Mouse (Mus musculus) CH12.LX (cell line): ENCODE results near the gene Hsd17b13. TPM values are rescaled to one million over a fixed set of nuclear protein-coding genes. Genes with fewer than 3 reads are reported as not detected.
A peak's percentile ranks its signal among the peaks of the same experiment; 100 is the strongest.

Source experiments
- DNase-seq: peaks from one replicate; pipeline ENCODE4 v3.0.0-alpha.2; 2013; ENCODE audit errors: extremely low read depth
- H3K27ac ChIP-seq: 2 replicates; pipeline ENCODE4 v1.5.1; 2012; ENCODE audit warnings: low read depth, mild to moderate bottlenecking, control low read depth, moderate library complexity; ENCODE audit not compliant: insufficient read depth
- H3K27me3 ChIP-seq: replicated peaks from 2 replicates; pipeline ENCODE3; 2012; ENCODE audit warnings: inconsistent platforms
- H3K36me3 ChIP-seq, 2 experiments: replicated peaks in 1 of 2; 2 replicates each; pipeline versions ENCODE3 to v1.6.1; 2012; ENCODE audit warnings: inconsistent platforms in 1 of 2, low read length in 1 of 2, mild to moderate bottlenecking in 1 of 2, mixed read lengths in 1 of 2, moderate library complexity in 1 of 2; ENCODE audit not compliant: control insufficient read depth in 1 of 2, insufficient read depth in 1 of 2
- H3K4me1 ChIP-seq, 2 experiments: 2 replicates each; pipeline ENCODE4 v1.6.1; 2012; ENCODE audit warnings: inconsistent platforms in 1 of 2, moderate library complexity in 1 of 2; ENCODE audit not compliant: insufficient read depth in 2 of 2, control insufficient read depth in 1 of 2
- H3K4me2 ChIP-seq: 2 replicates; pipeline ENCODE4 v1.6.1; 2012; ENCODE audit warnings: low read depth, mild to moderate bottlenecking, control low read depth; ENCODE audit not compliant: poor library complexity, insufficient read depth, severe bottlenecking
- H3K4me3 ChIP-seq, 3 experiments: fragments of 150-350 bp in 1 of 3; sonication (generic) in 1 of 3; replicated peaks in 1 of 3; 2 replicates each; pipeline versions ENCODE3 to v1.5.1; 2011 to 2012; ENCODE audit warnings: low read depth in 2 of 3, low read length in 2 of 3, mild to moderate bottlenecking in 2 of 3, moderate library complexity in 2 of 3, control low read depth in 1 of 3, improper control_type of control experiment in 1 of 3, inconsistent platforms in 1 of 3, mixed read lengths in 1 of 3; ENCODE audit not compliant: poor library complexity in 1 of 3
- H3K79me2 ChIP-seq: replicated peaks from 2 replicates; pipeline ENCODE4 v1.6.1; 2012; ENCODE audit warnings: mild to moderate bottlenecking, moderate library complexity; ENCODE audit not compliant: control insufficient read depth, poor library complexity, insufficient read depth, severe bottlenecking; ENCODE audit errors: extremely low read depth
- H3K9ac ChIP-seq: 2 replicates; pipeline ENCODE4 v1.6.1; 2012; ENCODE audit warnings: low read depth, mild to moderate bottlenecking, control low read depth, moderate library complexity; ENCODE audit not compliant: insufficient read depth
- H3K9me3 ChIP-seq: replicated peaks from 2 replicates; pipeline ENCODE3; 2012; ENCODE audit warnings: low read length, inconsistent platforms, mixed read lengths
- BHLHE40 ChIP-seq: IDR thresholded peaks from 2 replicates; pipeline ENCODE4 v1.6.1; 2011; ENCODE audit warnings: mild to moderate bottlenecking, low read depth, low read length, improper control_type of control experiment
- CTCF ChIP-seq, 2 experiments: IDR thresholded peaks in 1 of 2; conservative IDR thresholded peaks in 1 of 2; 2 replicates each; pipeline ENCODE4 v1.5.1; 2011 to 2012; ENCODE audit warnings: low read depth in 2 of 2, low read length in 2 of 2, improper control_type of control experiment in 1 of 2, inconsistent platforms in 1 of 2, mild to moderate bottlenecking in 1 of 2, moderate library complexity in 1 of 2
- ELF1 ChIP-seq: IDR thresholded peaks from 2 replicates; pipeline ENCODE4 v1.6.1; 2014; ENCODE audit warnings: low read depth, mild to moderate bottlenecking, inconsistent platforms, low read length, improper control_type of control experiment
- EP300 ChIP-seq: IDR thresholded peaks from 2 replicates; pipeline ENCODE4 v1.6.1; 2011; ENCODE audit warnings: low read length, improper control_type of control experiment
- HCFC1 ChIP-seq: IDR thresholded peaks from 2 replicates; pipeline ENCODE4 v1.6.1; 2012; ENCODE audit warnings: low read depth, mild to moderate bottlenecking, inconsistent platforms, low read length, improper control_type of control experiment
- IRF4 ChIP-seq: IDR thresholded peaks from 2 replicates; pipeline ENCODE4 v1.6.1; 2014; ENCODE audit warnings: low read depth, mild to moderate bottlenecking, inconsistent platforms, low read length, improper control_type of control experiment
- KAT2A ChIP-seq: IDR thresholded peaks from 2 replicates; pipeline ENCODE4 v1.6.1; 2012; ENCODE audit warnings: low read length, improper control_type of control experiment, inconsistent platforms; ENCODE audit not compliant: insufficient replicate concordance
- MAFK ChIP-seq: IDR thresholded peaks from 2 replicates; pipeline ENCODE4 v1.6.1; 2011; ENCODE audit warnings: low read length, improper control_type of control experiment; ENCODE audit not compliant: insufficient replicate concordance
- MAX ChIP-seq: IDR thresholded peaks from 2 replicates; pipeline ENCODE4 v1.6.1; 2011; ENCODE audit warnings: low read length, improper control_type of control experiment
- MXI1 ChIP-seq: IDR thresholded peaks from 2 replicates; pipeline ENCODE4 v1.6.1; 2011; ENCODE audit warnings: mild to moderate bottlenecking, low read depth, low read length, improper control_type of control experiment
- MYC ChIP-seq: IDR thresholded peaks from 2 replicates; pipeline ENCODE4 v1.6.1; 2011; ENCODE audit warnings: low read depth, mild to moderate bottlenecking, improper control_type of control experiment, low read length
- RAD21 ChIP-seq: IDR thresholded peaks from 2 replicates; pipeline ENCODE4 v1.6.1; 2011; ENCODE audit warnings: low read depth, mild to moderate bottlenecking, low read length, improper control_type of control experiment, moderate library complexity
- RCOR1 ChIP-seq: conservative IDR thresholded peaks from 2 replicates; pipeline ENCODE4 v1.6.1; 2012; ENCODE audit warnings: low read depth, mild to moderate bottlenecking, inconsistent platforms, low read length, improper control_type of control experiment
- USF1 ChIP-seq: IDR thresholded peaks from 2 replicates; pipeline ENCODE4 v1.6.1; 2014; ENCODE audit warnings: low read depth, mild to moderate bottlenecking, inconsistent platforms, low read length, improper control_type of control experiment
- ZNF384 ChIP-seq: IDR thresholded peaks from 2 replicates; pipeline ENCODE4 v1.6.1; 2012; ENCODE audit warnings: low read depth, low read length, improper control_type of control experiment, inconsistent platforms
- dilution Hi-C: fragments of 300-500 bp; cut with MboI; formaldehyde crosslinking; loops from 2 replicates; pipeline ENCODE4 v1.14.3; 2020; ENCODE audit warnings: low sequenced_read_pairs; ENCODE audit not compliant: extremely low pct_unique_long_range_greater_than_20kb, extremely low pct_ligation_motif_present
- in situ Hi-C: fragments of 300-500 bp; cut with MboI; formaldehyde crosslinking; loops from 3 replicates; pipeline ENCODE4 v1.14.3; 2019; ENCODE audit warnings: low sequenced_read_pairs, low pct_ligation_motif_present, low pct_unique_long_range_greater_than_20kb, mixed read lengths
- polyA plus RNA-seq: library from polyadenylated mRNA; unstranded; fragments of >175 nt; gene quantifications from 2 replicates; pipeline ENCODE4 v1.2.1, GENCODE M21; 2012; ENCODE audit warnings: low read depth; ENCODE audit not compliant: insufficient read length
- total RNA-seq, 2 experiments: library from RNA; depleted of rRNA; stranded (reverse); fragments of 300-350 nt in 1 of 2; fragments of >200 nt in 1 of 2; gene quantifications; 2 replicates each; pipeline ENCODE4 v1.2.3; 2012 to 2014

The Hsd17b13 gene
- total and polyA plus RNA-seq, 3 experiments: 0.23 to 0.64 TPM; not detected in 1

DNA sequence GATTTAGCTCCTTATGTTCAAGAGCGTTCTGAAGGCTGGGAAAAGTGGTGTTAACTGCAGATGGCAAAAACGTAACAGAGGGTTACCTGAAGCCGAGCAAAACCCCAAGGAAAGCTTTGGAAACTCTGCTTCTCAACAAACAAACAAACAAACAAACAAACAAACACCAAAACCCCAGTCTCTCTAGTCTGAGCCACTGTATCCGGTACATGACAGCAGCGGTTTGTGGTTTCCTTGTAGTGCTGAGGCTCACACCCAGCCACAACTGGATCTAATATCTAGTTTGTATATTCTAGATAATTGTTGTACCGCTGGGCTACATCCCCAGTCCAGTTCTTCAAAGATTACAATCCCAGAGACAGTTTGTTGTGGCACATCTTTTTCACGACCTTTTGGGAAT, 1.5 kb downstream of the Hsd17b13 start:
- dilution Hi-C loops: no loop called here
- Histone ChIP-seq H3K27ac (no peak overlapping the region), H3K4me2 (no peak overlapping the region), H3K9ac (no peak overlapping the region), H3K4me1 (peaks cover 3 to 6% of the 10 kb centered on the region in 2 experiments; a peak in 2 of 4 replicates), H3K4me3 (no peak overlapping the region), H3K36me3 (no peaks in the 10 kb centered on the region)
- in situ Hi-C loops: no loop called here
- TF ChIP-seq ELF1 (no peak), RCOR1 (no peak)
- TF ChIP-seq, all 38 proteins: peak for 0
- Histone ChIP-seq H3K79me2 (no peaks in the 10 kb centered on the region), H3K27me3 (no peaks in the 10 kb centered on the region), H3K9me3 (no peaks in the 10 kb centered on the region)
- DNase-seq: no peak

DNA sequence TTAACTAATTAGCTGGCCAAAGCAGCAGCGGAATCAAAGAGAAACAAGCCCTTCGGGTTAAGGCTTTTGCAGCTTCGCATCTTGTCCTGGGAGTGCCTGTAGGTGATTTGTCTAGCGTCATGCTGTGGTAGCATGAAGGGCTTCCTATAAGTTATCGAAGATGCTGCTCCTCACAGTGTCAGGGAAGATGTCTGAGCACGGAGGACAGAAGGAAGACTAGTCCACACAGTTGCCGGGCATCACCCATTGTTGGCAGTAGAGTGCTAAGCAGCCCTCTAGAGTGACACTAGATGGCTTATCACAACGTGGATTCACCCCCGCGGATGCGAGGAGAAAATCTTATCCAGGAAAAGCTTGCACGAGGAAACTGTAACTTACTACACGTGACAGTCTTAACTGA, 4.4 kb downstream of the Hsd17b13 start:
- in situ Hi-C loops (no loop called here), dilution Hi-C loops (no loop called here)
- no peaks in the 10 kb centered on the region for H3K27me3 ChIP-seq
- no peaks in the 10 kb centered on the region for H3K36me3 ChIP-seq
- H3K9ac ChIP-seq: peak overlapping the region; percentile 51
- peak overlapping the region; percentile 63 for H3K4me2 ChIP-seq
- H3K27ac ChIP-seq: no peak overlapping the region
- H3K4me1 ChIP-seq: peaks cover 3 to 6% of the 10 kb centered on the region in 2 experiments; a peak in 2 of 4 replicates
- TF ChIP-seq RCOR1 (no peak), MAX (peak; percentile 16; the same call in 1 of the 2 replicates), MYC (0 out of 2 replicates have a peak, but pooled peaks have one; percentile 16), MXI1 (0 out of 2 replicates have a peak, but pooled peaks have one; percentile 11), ZNF384 (no peak), KAT2A (0 out of 2 replicates have a peak, but pooled peaks have one; percentile 20), EP300 (no peak), CTCF (conservative IDR thresholded peaks at IDR 0.05 in 1 of 2, IDR thresholded peaks at IDR 0.05 in 1 of 2; ENCODE audit: low read depth in 2 of 2, low read length in 2 of 2) (peak in 1 of 2 experiments; percentile 24; a peak in 1 of 4 replicates), RAD21 (no peak; the same call in 1 of the 2 replicates), BHLHE40 (0 out of 2 replicates have a peak, but pooled peaks have one; percentile 11)
- DNase-seq: no peak
- peak overlapping the region in 1 of 3 experiments; percentile 60 for H3K4me3 ChIP-seq
- H3K9me3 ChIP-seq: no peaks in the 10 kb centered on the region
- H3K79me2 ChIP-seq: no peaks in the 10 kb centered on the region

DNA sequence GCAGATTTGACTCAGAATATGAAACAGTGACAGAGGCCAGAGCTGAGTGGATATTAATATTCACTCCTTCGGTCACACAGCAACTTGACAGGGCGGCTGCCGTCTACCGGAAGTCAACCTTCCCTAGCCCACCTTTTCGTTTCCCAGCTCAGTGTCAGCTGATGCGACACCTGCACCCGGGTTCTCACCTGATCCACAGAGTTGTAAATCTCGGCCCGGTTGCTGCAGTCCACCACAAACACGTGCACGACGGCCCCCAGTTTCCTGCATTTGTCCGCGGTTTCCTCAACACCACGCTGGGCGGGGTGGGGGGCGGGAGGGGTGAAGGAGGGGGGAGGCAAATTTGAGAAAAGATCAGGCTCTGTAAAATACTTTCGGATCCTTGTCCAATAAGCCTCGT, 4.8 kb downstream of the Hsd17b13 start:
- Histone ChIP-seq H3K36me3 (no peaks in the 10 kb centered on the region), H3K79me2 (no peaks in the 10 kb centered on the region), H3K4me1 (0 out of 4 replicates have a peak, but pooled peaks cover 3 to 5% of the 10 kb centered on the region in 2 experiments), H3K27me3 (no peaks in the 10 kb centered on the region), H3K4me3 (peak overlapping the region in 2 of 3 experiments; percentile 7 to 60), H3K9ac (peak overlapping the region; percentile 51), H3K27ac (no peak overlapping the region), H3K4me2 (peak overlapping the region; percentile 63), H3K9me3 (no peaks in the 10 kb centered on the region)
- no peak for DNase-seq
- in situ Hi-C loops (no loop called here), dilution Hi-C loops (no loop called here)
- TF ChIP-seq BHLHE40 (peak; percentile 80), USF1 (0 out of 2 replicates have a peak, but pooled peaks have one; percentile 5), IRF4 (peak; percentile 21; the same call in 1 of the 2 replicates), MAFK (no peak), ELF1 (peak; percentile 47), HCFC1 (no peak), MXI1 (peak; percentile 48; the same call in 1 of the 2 replicates), RCOR1 (no peak)
